Mouse (Mus musculus): ENCODE results near the gene Sdhb.

- TF ChIP-seq POLR2A (IDR thresholded peaks at IDR 0.05; ENCODE audit: borderline replicate concordance, control insufficient read depth, low read depth, low read length) (peak; percentile 46; the same call in 1 of the 2 replicates), CTCF (IDR thresholded peaks at IDR 0.05; ENCODE audit: control insufficient read depth, insufficient read depth, low read length) (no peak)
Observed at GRCm38 (mm10) chr4:140986711-140987395, 25.9 kb downstream of the Sdhb start, which contains the start of gene Atp13a2.
